Mouse (Mus musculus) thymus, adult 2 months (tissue): ENCODE data around the gene Oxsr1. TPM values are rescaled to one million over a fixed set of nuclear protein-coding genes. Genes with fewer than 3 reads are reported as not detected.

Source experiments
- DNase-seq: peaks from one replicate; pipeline ENCODE4 v3.0.0; 2021
- H3K27ac ChIP-seq: fragments of 200-500 bp; 2 replicates; pipeline ENCODE4 v1.5.1; 2012; ENCODE audit warnings: low read length, control low read depth; ENCODE audit not compliant: control insufficient read depth, insufficient read depth
- H3K27me3 ChIP-seq: fragments of 200-500 bp; 2 replicates; pipeline ENCODE4 v1.6.1; 2012; ENCODE audit warnings: mild to moderate bottlenecking, low read length, moderate library complexity, mixed read lengths; ENCODE audit not compliant: control insufficient read depth, insufficient read depth
- H3K36me3 ChIP-seq: fragments of 200-500 bp; 2 replicates; pipeline ENCODE4 v1.6.1; 2012; ENCODE audit warnings: mild to moderate bottlenecking, low read length, moderate library complexity; ENCODE audit not compliant: control insufficient read depth, insufficient read depth
- H3K4me1 ChIP-seq: fragments of 200-500 bp; replicated peaks from 2 replicates; pipeline ENCODE4 v1.6.1; 2012; ENCODE audit warnings: low read length; ENCODE audit not compliant: control insufficient read depth, insufficient read depth
- H3K4me3 ChIP-seq: fragments of 200-500 bp; 2 replicates; pipeline ENCODE4 v1.5.1; 2012; ENCODE audit warnings: mild to moderate bottlenecking, low read length, control low read depth, moderate library complexity; ENCODE audit not compliant: control insufficient read depth, insufficient read depth
- CTCF ChIP-seq: fragments of 200-500 bp; IDR thresholded peaks from 2 replicates; pipeline ENCODE4 v1.5.1; 2012; ENCODE audit warnings: mild to moderate bottlenecking, control low read depth, low read length, moderate library complexity, borderline replicate concordance; ENCODE audit not compliant: control insufficient read depth, poor library complexity, insufficient read depth; ENCODE audit errors: extremely low read depth
- POLR2A ChIP-seq: fragments of 200-500 bp; IDR thresholded peaks from 2 replicates; pipeline ENCODE4 v1.6.1; 2012; ENCODE audit warnings: mild to moderate bottlenecking, low read length, control low read depth, moderate library complexity; ENCODE audit not compliant: control insufficient read depth, poor library complexity, insufficient read depth; ENCODE audit errors: extremely low read depth
- WGBS: fragments of 180-500 bp; shearing (Covaris S2); methylation state at CpG from one replicate; pipeline ENCODE4 v1.1.7; 2018; 5-methylcytosine and 5-hydroxymethylcytosine counted together
- polyA plus RNA-seq: library from polyadenylated mRNA; depleted of rRNA; stranded (reverse); fragments of >200 nt; gene quantifications from 2 replicates; pipeline ENCODE4 v1.2.3, GENCODE M21; 2012

Oxsr1 gene
- polyA plus RNA-seq, 1 experiment = 25.3 TPM

DNA sequence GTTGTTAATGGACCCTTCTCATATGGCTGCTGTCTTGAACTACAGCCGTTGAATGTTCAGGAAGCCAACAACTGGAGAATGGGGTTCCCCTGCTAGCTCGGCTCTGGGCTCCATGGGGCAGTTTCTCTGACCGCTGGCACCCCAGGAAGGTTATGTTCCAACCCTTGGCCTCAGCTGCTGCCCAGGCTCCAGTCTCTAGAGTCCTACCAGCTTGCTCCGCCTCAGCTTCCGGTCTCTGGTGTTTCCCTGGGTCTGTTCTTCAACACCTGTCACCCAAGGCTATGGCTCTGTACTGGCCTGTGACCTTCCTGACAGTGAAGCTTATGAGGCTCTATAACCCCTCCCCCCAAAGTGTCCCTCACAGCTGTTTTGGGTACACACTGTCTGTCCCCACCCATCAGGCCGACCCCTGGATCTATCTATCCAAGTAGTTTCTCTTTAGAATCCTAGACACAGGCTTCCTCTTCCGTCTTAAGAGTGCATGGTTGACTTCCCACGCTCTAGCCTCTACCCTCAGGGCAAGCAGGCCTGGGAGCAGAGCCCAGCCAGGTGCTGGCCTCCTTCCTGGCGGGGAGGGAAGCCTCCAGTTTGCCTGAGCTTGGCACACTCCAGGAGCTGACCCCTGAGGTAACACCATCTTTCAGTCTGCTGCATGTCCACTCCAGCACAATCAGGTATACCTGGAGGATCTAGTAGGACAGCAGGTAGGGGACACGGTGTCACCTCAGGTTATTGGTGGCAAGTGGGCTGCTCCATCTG lies 28.9 kb upstream of the Oxsr1 start:
- H3K4me1 ChIP-seq = no peaks in the 10 kb centered on the region
- TF ChIP-seq POLR2A (no peak), CTCF (no peak)
- no peak overlapping the region for H3K4me3 ChIP-seq
- H3K36me3 ChIP-seq = peaks cover 20% of the 10 kb centered on the region
- no peak for DNase-seq
- WGBS = 94% methylated on average over 10 of the region's 10 CpGs
- H3K27me3 ChIP-seq = no peaks in the 10 kb centered on the region
- no peak overlapping the region for H3K27ac ChIP-seq

GRCm38 (mm10) chr9:119350531-119350930 lies 28.3 kb upstream of the Oxsr1 start:
- Histone ChIP-seq H3K27me3 (no peaks in the 10 kb centered on the region), H3K4me3 (no peak overlapping the region), H3K27ac (no peak overlapping the region), H3K36me3 (peaks cover 25% of the 10 kb centered on the region), H3K4me1 (no peaks in the 10 kb centered on the region)
- TF ChIP-seq POLR2A (no peak), CTCF (no peak)
- WGBS = 90% methylated on average over 3 of the region's 3 CpGs
- no peak for DNase-seq

DNA sequence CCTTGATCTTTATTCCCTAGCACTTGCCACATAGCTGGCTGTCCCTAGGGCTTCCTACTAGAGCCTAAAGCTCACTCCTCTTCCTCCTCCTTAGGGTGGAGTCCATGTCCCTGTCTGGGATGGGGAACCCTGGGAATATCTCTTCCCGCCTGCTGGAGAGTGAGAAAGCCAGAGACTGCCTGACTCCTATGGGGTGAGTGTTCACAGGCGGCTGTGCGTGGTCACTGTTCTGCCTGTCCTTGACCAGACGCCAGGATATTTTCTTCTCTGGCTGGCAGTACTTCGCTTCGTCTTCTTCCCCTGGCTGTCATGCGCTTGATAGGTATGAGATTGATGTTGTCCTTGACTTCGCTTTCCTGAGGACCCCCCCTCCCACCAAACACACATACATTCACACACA lies 24.1 kb upstream of the Oxsr1 start:
- WGBS = 97% methylated on average over 8 of the region's 8 CpGs
- Histone ChIP-seq H3K36me3 (peaks cover 25% of the 10 kb centered on the region), H3K27me3 (no peaks in the 10 kb centered on the region), H3K4me3 (no peak overlapping the region), H3K27ac (no peak overlapping the region), H3K4me1 (peaks cover 6% of the 10 kb centered on the region)
- no peak for TF ChIP-seq CTCF
- no peak for DNase-seq

DNA sequence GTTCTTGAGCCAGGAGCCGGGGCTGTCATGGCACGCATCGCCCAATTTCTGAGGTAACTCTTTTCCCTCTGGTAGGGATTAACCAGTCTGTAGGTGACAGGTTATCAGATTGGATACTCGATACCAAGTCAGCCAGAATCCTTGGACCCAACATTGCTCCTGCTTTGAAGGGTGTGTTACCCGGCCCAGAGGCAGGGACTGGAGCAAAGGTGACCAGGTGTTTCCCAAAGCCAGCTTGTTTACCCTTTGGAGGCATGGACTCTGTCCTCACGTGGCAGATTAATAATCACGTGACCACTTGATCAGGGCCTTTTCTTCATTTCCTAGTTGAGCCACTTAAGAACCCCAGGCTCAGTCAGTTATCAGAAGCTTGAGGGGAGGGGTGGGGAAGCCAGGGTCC lies 20.5 kb upstream of the Oxsr1 start:
- Histone ChIP-seq H3K4me1 (peaks cover 14% of the 10 kb centered on the region), H3K27ac (no peak overlapping the region), H3K27me3 (no peaks in the 10 kb centered on the region), H3K4me3 (no peak overlapping the region), H3K36me3 (peaks cover 16% of the 10 kb centered on the region)
- WGBS = 95% methylated on average over 7 of the region's 7 CpGs
- DNase-seq = no peak
- no peak for TF ChIP-seq CTCF
- TF ChIP-seq POLR2A = no peak

- TF ChIP-seq CTCF (no peak), POLR2A (peak; percentile 44; the same call in 1 of the 2 replicates)
- Histone ChIP-seq H3K4me1 (peaks cover 14% of the 10 kb centered on the region), H3K36me3 (peaks cover 6% of the 10 kb centered on the region), H3K4me3 (peak within 1 kb of the TSS; percentile 95), H3K27ac (peak within 1 kb of the TSS; percentile 46), H3K27me3 (no peaks in the 10 kb centered on the region)
- peak; percentile 93 for DNase-seq
- under 1% methylated on average over 66 of the region's 68 CpGs for WGBS
These were observed 18.9 kb upstream of the Oxsr1 start, which contains the start of gene Myd88 for GRCm38 (mm10) chr9:119340909-119341816. Gene Myd88, minus strand, starts transcription at chr9:119341411.

GRCm38 (mm10) chr9:119340212-119340580 lies 18.0 kb upstream of the Oxsr1 start:
- no peak for DNase-seq
- 3% methylated on average over 8 of the region's 8 CpGs for WGBS
- peaks cover 14% of the 10 kb centered on the region for H3K4me1 ChIP-seq

More at GRCm38 (mm10) chr9:119340212-119340580, 18.0 kb upstream of the Oxsr1 start:
- Histone ChIP-seq H3K4me3 (peak overlapping the region; percentile 77), H3K27me3 (no peaks in the 10 kb centered on the region), H3K27ac (peak overlapping the region; percentile 59), H3K36me3 (no peaks in the 10 kb centered on the region)
- no peak for TF ChIP-seq POLR2A
- no peak for TF ChIP-seq CTCF
